ENCODE assay signal across 8 mouse cellular contexts in the genomic region with DNA sequence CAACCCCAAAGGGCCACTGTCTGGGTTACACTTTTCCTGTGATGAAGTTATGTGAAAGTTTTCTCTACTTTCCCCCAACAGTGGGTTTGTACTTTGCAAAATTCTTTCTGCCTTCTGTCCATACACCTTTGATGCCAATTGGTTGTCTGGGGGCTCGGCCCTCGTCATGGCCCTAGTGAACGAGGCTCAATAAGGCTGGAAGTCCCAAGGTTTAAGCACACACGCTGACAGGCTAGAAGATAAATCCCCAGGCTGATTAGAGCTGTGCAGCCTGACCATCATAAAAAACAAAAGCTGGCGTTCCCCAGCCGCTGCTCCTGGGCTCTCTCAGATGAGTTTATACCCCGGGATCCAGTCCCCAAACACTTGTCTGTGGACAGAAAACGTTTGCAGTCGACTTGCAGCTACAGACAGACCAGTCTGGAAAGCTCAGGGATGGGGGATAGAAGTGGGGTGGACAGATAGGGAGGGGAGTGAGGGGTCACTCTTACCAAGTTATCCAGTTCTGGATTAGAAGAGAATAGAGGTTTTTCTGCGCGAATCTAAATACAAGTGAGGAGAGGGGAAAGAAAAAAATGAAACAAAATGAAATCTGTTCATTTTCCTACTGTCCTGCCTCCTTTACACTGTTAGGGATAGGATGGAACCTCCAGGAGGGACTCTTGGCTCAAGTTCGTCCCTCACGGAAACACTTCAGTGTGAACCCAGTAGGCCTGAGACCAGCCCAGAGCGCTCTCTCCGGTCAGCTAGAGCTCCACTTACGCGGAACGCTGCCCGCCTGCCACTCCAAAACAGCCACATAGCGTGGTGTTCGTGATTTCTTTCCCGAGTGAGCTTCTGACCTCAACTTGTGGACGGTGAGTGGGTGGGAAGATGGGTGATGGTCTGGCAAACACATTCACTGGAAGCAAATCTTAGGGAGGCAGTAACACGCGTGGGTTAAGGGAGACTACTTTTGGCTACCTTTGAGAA. TPM values are rescaled to one million over a fixed set of nuclear protein-coding genes. Genes with fewer than 3 reads are reported as not detected.
DNase-seq lines count a peak whose midpoint lies in the region; ATAC-seq and TF ChIP-seq lines count a peak whose summit lies in the region.

No protein-coding gene starts in this region.

- H3K4me3 ChIP-seq in kidney, embryonic 15.5 days (replicated peaks) = peak overlapping the region; percentile 59
- H3K4me3 ChIP-seq in embryonic facial prominence, embryonic 10.5 days = peak overlapping the region; percentile 78
- peak overlapping the region; percentile 69 for H3K4me3 ChIP-seq in liver, postnatal 0 days (ENCODE audit: low read depth, low read length)
- H3K4me3 ChIP-seq in stomach, embryonic 14.5 days (ENCODE audit: low read depth, low read length) = peak overlapping the region; percentile 46

- H3K4me2 ChIP-seq in kidney, embryonic 15.5 days = peak overlapping the region; percentile 76
- H3K4me2 ChIP-seq in liver, postnatal 0 days (ENCODE audit: low read depth, low read length) = peak overlapping the region; percentile 93
- peak overlapping the region; percentile 58 for H3K4me2 ChIP-seq in stomach, embryonic 14.5 days (replicated peaks; ENCODE audit: low read depth, low read length)

- WGBS in kidney, embryonic 15.5 days = 10% methylated on average over 25 of the region's 25 CpGs
- 6% methylated on average over 25 of the region's 25 CpGs for WGBS in embryonic facial prominence, embryonic 10.5 days
- 29% methylated on average over 25 of the region's 25 CpGs for WGBS in liver, postnatal 0 days (ENCODE audit: insufficient replicate concordance)
- WGBS in stomach, embryonic 14.5 days = 5% methylated on average over 25 of the region's 25 CpGs

- peaks cover 44% of the 10 kb centered on the region for H3K4me1 ChIP-seq in kidney, embryonic 15.5 days
- peaks cover 51% of the 10 kb centered on the region for H3K4me1 ChIP-seq in embryonic facial prominence, embryonic 10.5 days
- peaks cover 9% of the 10 kb centered on the region; the same call in 1 of the 2 replicates for H3K4me1 ChIP-seq in liver, postnatal 0 days (ENCODE audit: insufficient read depth)
- peaks cover 19% of the 10 kb centered on the region; the same call in 1 of the 2 replicates for H3K4me1 ChIP-seq in stomach, embryonic 14.5 days (ENCODE audit: control insufficient read depth, insufficient read depth, low read length)

- H3K27ac ChIP-seq in kidney, embryonic 15.5 days = peak overlapping the region; percentile 89
- peak overlapping the region; percentile 99 for H3K27ac ChIP-seq in embryonic facial prominence, embryonic 10.5 days (replicated peaks)
- H3K27ac ChIP-seq in liver, postnatal 0 days (ENCODE audit: low read depth) = no peak overlapping the region
- H3K27ac ChIP-seq in stomach, embryonic 14.5 days (ENCODE audit: low read length) = peak overlapping the region; percentile 100

- no peak for TF ChIP-seq CTCF in liver, postnatal 0 days (IDR thresholded peaks at IDR 0.05; ENCODE audit: low read depth)

- H3K27me3 ChIP-seq in kidney, embryonic 15.5 days = peaks cover 24% of the 10 kb centered on the region; the same call in 1 of the 2 replicates
- peaks cover 77% of the 10 kb centered on the region for H3K27me3 ChIP-seq in embryonic facial prominence, embryonic 10.5 days (replicated peaks; ENCODE audit: low read depth, poor library complexity, severe bottlenecking)
- H3K27me3 ChIP-seq in liver, postnatal 0 days (ENCODE audit: insufficient read depth, low read length) = peaks cover 12% of the 10 kb centered on the region; the same call in 1 of the 2 replicates
- no peaks in the 10 kb centered on the region for H3K27me3 ChIP-seq in stomach, embryonic 14.5 days (ENCODE audit: control insufficient read depth, insufficient read depth, low read length)

- H3K9ac ChIP-seq in kidney, embryonic 15.5 days = peak overlapping the region; percentile 73
- H3K9ac ChIP-seq in liver, postnatal 0 days (replicated peaks) = no peak overlapping the region; the same call in 1 of the 2 replicates
- peak overlapping the region; percentile 100 for H3K9ac ChIP-seq in stomach, embryonic 14.5 days (replicated peaks; ENCODE audit: low read depth, low read length)

- ATAC-seq in kidney, embryonic 15.5 days (replicated peaks; ENCODE audit: low FRiP score) = no peak
- ATAC-seq in liver, postnatal 0 days = no peak
- peak; percentile 50; the same call in 1 of the 2 replicates for ATAC-seq in stomach, embryonic 14.5 days (ENCODE audit: insufficient number of reproducible peaks, insufficient read depth, low FRiP score, low read depth)

- no peak for DNase-seq in kidney, adult 9 months
- peak; percentile 59 for DNase-seq in embryonic facial prominence, embryonic 10.5 days (ENCODE audit: low spot score)
- peak; percentile 64 for DNase-seq in heart, postnatal 4 days
- DNase-seq in liver, postnatal 0 days = peak; percentile 31
- no peak for DNase-seq in thymus, postnatal 4 days
- DNase-seq in MN1 (ENCODE audit: low spot score) = no peak

- no peaks in the 10 kb centered on the region for H3K36me3 ChIP-seq in kidney, embryonic 15.5 days
- peaks cover 36% of the 10 kb centered on the region for H3K36me3 ChIP-seq in embryonic facial prominence, embryonic 10.5 days (replicated peaks)
- 0 out of 2 replicates have a peak, but pooled peaks cover 4% of the 10 kb centered on the region for H3K36me3 ChIP-seq in liver, postnatal 0 days (replicated peaks; ENCODE audit: insufficient read depth, low read length)
- peaks cover 40% of the 10 kb centered on the region for H3K36me3 ChIP-seq in stomach, embryonic 14.5 days (ENCODE audit: control insufficient read depth, insufficient read depth, low read length)

- H3K9me3 ChIP-seq in kidney, embryonic 15.5 days (replicated peaks) = no peaks in the 10 kb centered on the region
- H3K9me3 ChIP-seq in embryonic facial prominence, embryonic 10.5 days = no peaks in the 10 kb centered on the region
- H3K9me3 ChIP-seq in liver, postnatal 0 days (ENCODE audit: low read length) = no peaks in the 10 kb centered on the region
- no peaks in the 10 kb centered on the region for H3K9me3 ChIP-seq in stomach, embryonic 14.5 days (ENCODE audit: control insufficient read depth, low read depth, low read length)

- TF ChIP-seq EP300 in liver, postnatal 0 days (IDR thresholded peaks at IDR 0.05; ENCODE audit: low read depth) = no peak

RNA-seq across cellular contexts. Expression of a gene that starts 5.4 kb away (rescaled TPM):
- polyA plus RNA-seq in kidney, embryonic 15.5 days (2015; fragmentation: Nextera tagmentation; extraction: Ambion mirVana) = 118 and 130 TPM in 2 replicates
- polyA plus RNA-seq in embryonic facial prominence, embryonic 10.5 days (2016; fragmentation: Nextera tagmentation; extraction: Ambion mirVana) = 73.3 and 89.6 TPM in 2 replicates
- 10 to 100 TPM; 37.8 to 41.6 TPM for total RNA-seq in heart, postnatal 4 days (2021)
- 6.7 TPM in 2 replicates for polyA plus RNA-seq in liver, postnatal 0 days (2015; fragmentation: Nextera tagmentation; extraction: Ambion mirVana)
- polyA plus RNA-seq in stomach, embryonic 14.5 days (2014; fragmentation: Nextera tagmentation; extraction: Ambion mirVana) = 151 and 155 TPM in 2 replicates

Comparison
In these comparisons a context has a peak if more than half of its experiments do, and no peak if none do; other contexts are left out.
1. DNase-seq: peak in embryonic facial prominence, embryonic 10.5 days (single experiment), heart, postnatal 4 days (single experiment) and liver, postnatal 0 days (single experiment); none in kidney, adult 9 months (single experiment), thymus, postnatal 4 days (single experiment) and MN1 (single experiment).
2. Peak in every context shown above with its lines, with median percentiles within 50 percentile points of each other: H3K4me2 ChIP-seq and H3K4me3 ChIP-seq.